Mouse (Mus musculus): Measurements from ENCODE around the gene Grin2b.
A peak's percentile ranks its signal among the peaks of the same experiment; 100 is the strongest.
"Not testable (repeated sequence)": the region's sequence is repeated elsewhere in the genome, so short reads cannot be mapped to it uniquely, and the experiment has no call there.

Gene Grin2b

GRCm38 (mm10) chr6:135799949-135800348 is 373.4 kb downstream of the Grin2b start:
- DNase-seq (ENCODE audit: low spot score in 2 of 2) = no peak

- DNase-seq (ENCODE audit: low spot score in 2 of 2) = no peak
Observed at GRCm38 (mm10) chr6:135798202-135798992, 374.9 kb downstream of the Grin2b start.

- peak; percentile 32 to 65 for DNase-seq (ENCODE audit: low spot score in 2 of 2)
Observed at GRCm38 (mm10) chr6:135797371-135798033, 375.8 kb downstream of the Grin2b start.

GRCm38 (mm10) chr6:135796911-135797310 is 376.4 kb downstream of the Grin2b start:
- DNase-seq (ENCODE audit: low spot score in 2 of 2) = no peak

GRCm38 (mm10) chr6:135791412-135791811 is 381.9 kb downstream of the Grin2b start:
- no peak for DNase-seq (ENCODE audit: low spot score in 2 of 2)

- no peak for DNase-seq (ENCODE audit: low spot score in 2 of 2)
Observed at GRCm38 (mm10) chr6:135789603-135790170, 383.6 kb downstream of the Grin2b start.

- DNase-seq (ENCODE audit: low spot score in 2 of 2) = no peak
Observed at GRCm38 (mm10) chr6:135774670-135775069, 398.6 kb downstream of the Grin2b start.

- DNase-seq (ENCODE audit: low spot score in 2 of 2) = no peak
Observed at GRCm38 (mm10) chr6:135767572-135767971, 405.7 kb downstream of the Grin2b start.

GRCm38 (mm10) chr6:135758735-135759134 is 414.6 kb downstream of the Grin2b start:
- no peak for DNase-seq (ENCODE audit: low spot score in 2 of 2)

GRCm38 (mm10) chr6:135756075-135756474 is 417.2 kb downstream of the Grin2b start:
- DNase-seq (ENCODE audit: low spot score in 2 of 2) = no peak

- no peak for DNase-seq (ENCODE audit: low spot score in 2 of 2)
Observed at GRCm38 (mm10) chr6:135748412-135749076, 424.8 kb downstream of the Grin2b start.

- DNase-seq (ENCODE audit: low spot score in 2 of 2) = no peak
Observed at GRCm38 (mm10) chr6:135745606-135746005, 427.7 kb downstream of the Grin2b start.

GRCm38 (mm10) chr6:135734227-135734732 is 439.0 kb downstream of the Grin2b start:
- no peak for DNase-seq (ENCODE audit: low spot score in 2 of 2)

- no peak for DNase-seq (ENCODE audit: low spot score in 2 of 2)
Observed at GRCm38 (mm10) chr6:135727106-135727505, 446.2 kb downstream of the Grin2b start.

GRCm38 (mm10) chr6:135721706-135722105 is 451.6 kb downstream of the Grin2b start:
- DNase-seq (ENCODE audit: low spot score in 2 of 2) = no peak

GRCm38 (mm10) chr6:135714906-135715305 is 458.4 kb downstream of the Grin2b start:
- no peak for DNase-seq (ENCODE audit: low spot score in 2 of 2)

GRCm38 (mm10) chr6:135714236-135714635 is 459.1 kb downstream of the Grin2b start:
- no peak for DNase-seq (ENCODE audit: low spot score in 2 of 2)

- DNase-seq (ENCODE audit: low spot score in 2 of 2) = no peak
Observed at GRCm38 (mm10) chr6:135713716-135714115, 459.6 kb downstream of the Grin2b start.

- not testable (repeated sequence) for DNase-seq (ENCODE audit: low spot score in 2 of 2)
Observed at GRCm38 (mm10) chr6:135706850-135707522, 466.3 kb downstream of the Grin2b start.

- no peak for DNase-seq (ENCODE audit: low spot score in 2 of 2)
Observed at GRCm38 (mm10) chr6:135703655-135704054, 469.7 kb downstream of the Grin2b start.

GRCm38 (mm10) chr6:135701361-135701760 is 471.9 kb downstream of the Grin2b start:
- DNase-seq (ENCODE audit: low spot score in 2 of 2) = no peak
